Mouse (Mus musculus): ENCODE results near the gene Psen2.

The Psen2 gene

DNA sequence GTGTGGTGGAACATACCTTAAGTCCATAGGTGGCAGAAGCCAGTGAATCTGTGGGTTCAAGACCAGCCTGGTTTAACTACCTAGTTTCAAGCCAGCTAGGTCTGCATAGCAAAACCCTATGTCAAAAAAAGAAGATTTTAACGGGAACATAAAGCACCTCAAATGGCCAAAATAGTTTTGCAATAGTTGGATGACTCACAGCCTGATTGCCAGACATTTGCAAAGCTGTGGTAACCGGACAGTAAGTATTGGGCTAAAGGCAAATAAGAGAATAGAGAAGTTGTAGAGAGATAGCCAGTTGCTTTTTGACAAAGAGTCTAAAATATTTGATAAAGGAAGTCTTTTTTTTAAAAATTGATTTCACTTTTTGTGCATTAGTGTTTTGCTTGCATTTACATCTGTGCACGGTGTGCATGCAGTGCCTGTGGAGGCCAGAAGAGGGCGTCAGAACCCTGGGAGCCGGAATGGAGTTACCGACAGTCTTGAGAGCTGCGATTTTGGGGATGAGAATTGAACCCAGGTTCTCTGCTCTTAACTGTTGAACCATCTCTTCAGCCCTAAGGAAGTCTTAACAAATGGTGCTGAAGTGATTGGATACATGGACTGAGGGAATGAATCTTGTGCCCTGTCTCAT, at the start of gene Psen2:
Psen2 (minus strand) TSS at position 75 of the 634 bp plus-strand sequence.
- DNase-seq (ENCODE audit: low spot score in 2 of 2), result peak; percentile 45 to 79

DNA sequence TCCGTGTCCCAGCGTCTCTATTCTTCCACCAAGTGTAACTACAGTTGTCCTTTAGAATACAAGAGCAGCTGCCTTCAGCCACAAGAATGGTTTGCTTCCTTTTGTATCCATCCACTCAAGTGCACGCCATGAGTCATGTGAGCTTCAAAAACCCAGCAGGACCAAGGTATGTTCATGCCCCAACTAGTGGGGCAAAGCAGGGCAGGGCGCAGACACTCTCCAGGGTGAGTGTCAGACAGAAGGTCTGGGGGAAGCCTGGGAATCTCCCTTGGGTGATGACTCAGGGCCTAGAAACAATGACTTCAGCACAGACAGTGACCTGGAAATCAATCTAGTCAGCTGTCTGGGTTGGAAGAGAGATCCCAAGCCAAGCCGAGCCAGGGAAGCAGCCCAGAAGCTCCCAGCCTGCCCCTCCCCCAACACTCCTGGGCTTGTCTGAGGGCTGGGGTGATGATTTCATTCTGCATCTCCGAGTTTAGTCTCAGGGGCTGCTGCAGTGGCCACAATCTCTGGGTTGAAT, 49.6 kb upstream of the Psen2 start:
- no peak for DNase-seq (ENCODE audit: low spot score in 2 of 2)

DNA sequence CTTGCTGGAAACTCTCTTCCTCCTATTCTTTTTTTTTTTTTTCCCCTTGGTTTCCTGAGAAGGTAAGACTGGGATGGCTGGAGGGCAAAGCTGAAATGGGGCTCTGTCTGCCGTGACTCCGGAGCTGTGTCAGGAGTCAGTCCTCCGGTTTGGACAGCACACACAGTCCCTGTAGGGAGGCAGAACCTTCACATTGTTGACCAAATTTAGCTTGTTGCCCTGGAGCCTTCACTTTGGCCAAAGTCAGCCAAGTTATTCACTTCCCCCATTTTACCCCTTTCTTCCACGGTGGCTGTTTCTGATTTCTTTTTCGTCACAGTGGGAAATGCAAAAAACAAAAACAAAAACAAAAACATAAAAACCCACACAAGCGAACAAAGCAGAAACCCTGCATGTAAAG, 49.0 kb upstream of the Psen2 start:
- no peak for DNase-seq (ENCODE audit: low spot score in 2 of 2)

DNA sequence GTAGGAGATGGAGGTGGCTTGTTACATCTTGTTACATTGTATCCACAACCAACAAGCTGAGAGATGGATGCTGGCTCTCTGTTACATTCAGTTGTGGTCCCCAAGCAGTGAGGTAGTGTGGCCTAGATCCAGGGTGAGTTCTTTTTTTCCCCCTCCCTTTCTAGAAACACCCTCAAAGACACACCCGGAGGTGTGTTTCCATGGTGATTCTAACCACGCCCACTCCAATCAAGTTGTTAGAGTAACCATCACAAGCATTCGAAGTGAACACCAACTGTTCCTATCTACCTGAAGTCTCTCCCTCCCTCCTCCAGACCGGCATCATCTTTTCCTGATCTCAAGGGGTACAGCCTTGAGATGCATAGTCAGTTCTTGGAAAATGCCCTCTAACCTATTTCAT, 45.7 kb upstream of the Psen2 start:
- DNase-seq (ENCODE audit: low spot score in 2 of 2), result no peak

- no peak for DNase-seq (ENCODE audit: low spot score in 2 of 2)
Observed at GRCm38 (mm10) chr1:180307661-180308060, 44.4 kb upstream of the Psen2 start.

DNA sequence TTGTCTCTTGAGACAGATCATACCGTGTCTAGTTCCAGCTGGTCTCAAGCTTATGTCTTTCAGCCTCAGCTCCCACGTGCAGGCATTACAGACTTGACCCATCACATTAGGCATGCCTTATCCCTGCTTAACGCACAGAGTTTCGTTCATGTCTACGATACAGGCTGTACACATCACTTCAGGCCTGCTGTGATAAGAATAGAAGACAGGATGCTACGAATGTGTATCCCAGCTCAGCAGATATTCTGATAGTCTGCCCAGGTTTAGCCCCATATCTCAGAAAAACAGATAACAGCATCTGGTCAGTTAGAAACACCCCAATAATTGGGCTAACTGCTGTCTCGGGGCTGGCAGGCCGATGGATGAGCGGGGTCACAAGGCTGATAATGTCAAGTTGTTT, 43.7 kb upstream of the Psen2 start:
- DNase-seq (ENCODE audit: low spot score in 2 of 2), result no peak

- no peak for DNase-seq (ENCODE audit: low spot score in 2 of 2)
Observed at GRCm38 (mm10) chr1:180303600-180303999, 40.4 kb upstream of the Psen2 start.

DNA sequence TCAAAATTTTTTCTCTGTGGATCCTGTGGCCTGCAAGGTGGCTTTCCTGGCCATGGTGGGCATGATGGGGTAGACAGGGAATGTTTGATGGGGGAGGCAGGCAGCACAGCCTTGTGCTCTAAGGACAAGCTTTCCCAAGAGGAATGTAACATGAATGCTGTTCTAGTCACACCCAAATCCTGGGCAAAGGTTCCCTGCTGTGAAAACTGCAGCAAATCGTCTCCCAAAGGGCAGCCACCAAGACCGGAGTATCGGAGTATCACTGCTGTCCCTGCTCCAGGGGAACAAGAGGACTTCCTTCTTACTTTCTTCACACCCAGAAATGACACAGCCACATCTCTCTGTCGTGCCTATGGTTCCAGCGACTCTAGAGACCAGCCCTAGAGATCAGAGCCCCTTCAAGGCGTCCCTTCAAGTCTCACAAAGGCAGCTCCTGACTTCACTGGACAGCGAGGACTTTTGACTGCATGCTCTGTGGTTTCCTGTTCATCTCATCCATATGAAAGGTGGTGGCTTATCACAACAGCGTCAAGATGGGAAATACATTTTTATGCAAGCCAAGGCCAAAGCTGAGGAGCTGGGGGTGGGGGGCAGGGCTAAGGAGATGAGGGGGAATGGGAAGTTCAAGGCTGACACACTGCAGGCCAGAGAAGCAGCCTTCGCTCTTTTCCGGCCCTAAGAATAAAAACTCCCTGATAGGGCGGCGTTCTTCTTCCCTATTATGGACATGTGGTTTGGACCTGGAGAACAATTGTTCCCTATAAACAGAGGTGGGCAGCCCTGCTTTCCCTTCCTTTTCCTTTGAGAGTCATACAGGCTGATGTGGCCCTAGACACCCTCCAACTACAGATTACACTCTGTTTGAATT, 39.2 kb upstream of the Psen2 start:
- no peak for DNase-seq (ENCODE audit: low spot score in 2 of 2)

DNA sequence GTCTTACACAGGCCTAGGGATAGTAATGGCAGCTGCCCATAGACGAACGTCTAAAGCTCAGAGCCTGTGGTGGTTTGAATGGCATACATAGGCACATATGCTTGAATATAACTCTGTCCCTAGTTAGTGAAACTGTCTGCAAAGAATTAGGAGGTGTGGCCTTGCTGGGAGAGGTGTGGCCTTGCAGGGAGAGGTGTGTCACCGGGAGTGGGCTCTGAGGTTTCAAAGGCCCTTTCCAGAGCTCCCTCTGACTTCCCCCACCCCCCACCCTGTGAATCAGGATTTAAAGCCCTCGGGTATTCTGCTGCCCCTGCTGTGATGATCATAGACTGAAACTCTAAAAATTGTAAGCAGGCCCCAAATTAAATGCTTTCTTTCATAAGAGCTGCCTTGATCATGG, 37.8 kb upstream of the Psen2 start:
- no peak for DNase-seq (ENCODE audit: low spot score in 2 of 2)

- no peak for DNase-seq (ENCODE audit: low spot score in 2 of 2)
Observed at GRCm38 (mm10) chr1:180300292-180300691, 37.1 kb upstream of the Psen2 start.

DNA sequence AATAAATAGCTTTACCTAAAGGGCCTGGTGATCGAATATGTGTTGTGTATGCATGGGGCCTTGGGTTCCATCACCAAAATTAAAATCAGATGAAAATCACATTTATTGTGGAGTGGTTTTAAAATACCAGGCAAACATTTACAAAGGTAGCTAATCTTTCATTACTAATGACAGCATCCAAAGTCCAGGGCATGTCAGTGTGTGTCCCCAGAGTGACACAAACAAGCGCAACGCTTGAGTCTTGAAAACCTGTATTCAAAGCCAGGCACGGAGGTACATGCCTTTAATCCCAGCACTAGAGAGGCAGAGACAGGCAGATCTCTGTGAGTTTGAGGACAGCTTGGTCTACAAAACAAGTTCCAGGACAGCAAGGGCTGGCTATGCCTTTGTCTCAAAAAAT, 36.5 kb upstream of the Psen2 start:
- DNase-seq (ENCODE audit: low spot score in 2 of 2), result no peak

- DNase-seq (ENCODE audit: low spot score in 2 of 2), result no peak
Observed at GRCm38 (mm10) chr1:180296088-180296487, 32.9 kb upstream of the Psen2 start.

- no peak for DNase-seq (ENCODE audit: low spot score in 2 of 2)
Observed at GRCm38 (mm10) chr1:180290358-180290757, 27.1 kb upstream of the Psen2 start.

DNA sequence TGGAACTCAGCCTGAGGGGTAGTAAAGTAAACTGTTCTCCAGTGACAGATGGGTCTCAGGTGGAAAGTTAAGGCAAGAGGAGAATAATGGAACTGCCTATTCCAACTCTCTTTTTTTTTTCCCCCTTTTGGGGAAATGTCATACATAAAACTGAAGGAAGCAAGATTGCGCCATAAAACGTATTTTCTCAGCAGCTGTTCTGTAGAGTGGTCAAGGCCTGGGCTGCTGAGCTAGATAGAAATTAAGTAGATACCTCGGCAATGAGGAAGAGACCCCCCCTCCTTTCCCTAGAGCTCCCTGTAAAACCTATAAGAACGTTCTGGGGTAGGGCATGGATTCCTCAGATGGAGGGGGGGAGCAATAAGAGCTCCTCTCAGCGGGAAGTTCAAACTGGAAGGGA, 26.6 kb upstream of the Psen2 start:
- DNase-seq (ENCODE audit: low spot score in 2 of 2), result no peak

GRCm38 (mm10) chr1:180288872-180289468, 25.7 kb upstream of the Psen2 start:
- no peak for DNase-seq (ENCODE audit: low spot score in 2 of 2)

- no peak for DNase-seq (ENCODE audit: low spot score in 2 of 2)
Observed at GRCm38 (mm10) chr1:180288227-180288626, 25.0 kb upstream of the Psen2 start.

DNA sequence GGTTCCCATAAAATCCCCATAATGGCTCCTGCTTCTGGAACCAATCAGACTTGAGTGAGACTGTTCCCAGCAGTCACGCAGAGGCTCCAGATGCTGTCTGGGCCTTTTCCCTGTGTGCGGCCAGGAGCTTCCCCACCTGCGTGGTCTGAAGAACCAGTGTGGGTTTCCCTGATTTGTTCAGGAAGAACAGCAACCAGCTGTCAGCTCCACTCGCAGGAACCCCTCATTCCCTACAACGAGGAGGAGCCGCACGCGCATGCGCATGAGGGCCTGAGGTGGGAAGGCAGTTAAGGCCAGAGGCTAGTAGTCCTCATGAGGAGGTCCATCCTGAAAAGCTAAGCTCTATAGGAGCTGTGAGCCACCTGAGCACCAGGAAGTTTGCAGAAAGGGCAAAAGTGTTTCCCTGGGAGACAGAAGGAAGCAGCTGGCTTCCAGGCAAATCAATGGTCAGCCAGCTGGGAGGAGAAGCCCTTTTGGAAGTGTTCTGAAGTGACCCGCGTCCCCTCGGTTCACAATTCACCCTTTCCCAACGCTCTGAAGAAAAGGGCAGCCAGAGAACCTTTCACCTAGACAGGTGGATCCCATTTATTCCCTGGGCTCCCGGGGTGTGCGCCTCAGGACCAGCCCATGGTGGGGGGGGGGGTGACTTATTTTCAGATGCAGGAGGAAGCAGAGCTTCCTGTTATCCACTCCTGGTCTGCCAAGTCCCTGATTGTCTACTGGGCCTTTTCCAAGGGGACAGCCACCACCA, 23.0 kb upstream of the Psen2 start:
- DNase-seq (ENCODE audit: low spot score in 2 of 2), result no peak

DNA sequence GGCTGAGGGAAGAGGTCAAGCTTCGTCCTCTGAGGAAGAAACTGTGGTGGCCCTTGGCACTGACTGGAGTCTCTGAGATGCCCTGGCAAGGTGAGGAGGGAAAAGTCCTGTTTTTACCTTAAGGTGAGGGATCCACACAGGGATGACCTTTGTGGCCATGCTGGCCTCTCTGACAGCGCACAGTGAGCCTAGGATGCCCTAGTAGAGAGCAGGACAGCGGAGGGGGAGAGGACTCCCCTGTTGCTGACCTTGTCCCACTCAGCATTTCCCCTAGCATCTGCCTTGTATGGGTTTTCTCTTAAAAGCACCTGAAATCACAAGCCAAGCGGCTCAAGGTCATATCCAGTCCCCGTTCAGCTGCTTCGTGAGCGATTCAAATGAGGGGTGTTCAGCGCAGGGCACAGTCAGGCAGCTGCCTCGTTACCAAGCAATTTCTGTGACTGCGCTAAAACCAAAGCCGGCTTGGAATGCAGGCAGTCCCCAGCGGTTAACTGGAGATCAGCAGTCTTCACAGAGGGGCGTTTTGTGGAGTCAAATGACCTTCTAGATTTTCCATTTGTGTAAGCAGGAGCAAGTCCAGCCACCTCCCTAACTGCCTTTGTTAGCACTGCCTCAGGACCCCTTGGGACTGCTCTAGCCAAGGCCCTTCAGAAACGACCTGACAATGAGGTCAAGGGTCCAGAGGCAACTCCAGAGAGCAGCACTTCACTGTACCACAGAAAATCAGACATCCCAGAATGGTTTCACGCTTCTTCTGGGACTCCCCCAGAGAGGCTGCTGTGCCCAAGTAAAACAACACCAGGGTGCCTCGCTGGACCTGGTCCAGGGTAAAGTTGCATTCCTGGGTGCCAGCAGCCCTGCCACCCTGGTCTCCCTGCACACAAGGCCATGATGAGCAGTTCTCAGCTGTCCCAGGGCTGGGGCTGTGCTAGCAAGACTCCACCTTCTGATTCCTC, 20.9 kb upstream of the Psen2 start:
- no peak for DNase-seq (ENCODE audit: low spot score in 2 of 2)

GRCm38 (mm10) chr1:180282581-180282980, 19.3 kb upstream of the Psen2 start:
- no peak for DNase-seq (ENCODE audit: low spot score in 2 of 2)

DNA sequence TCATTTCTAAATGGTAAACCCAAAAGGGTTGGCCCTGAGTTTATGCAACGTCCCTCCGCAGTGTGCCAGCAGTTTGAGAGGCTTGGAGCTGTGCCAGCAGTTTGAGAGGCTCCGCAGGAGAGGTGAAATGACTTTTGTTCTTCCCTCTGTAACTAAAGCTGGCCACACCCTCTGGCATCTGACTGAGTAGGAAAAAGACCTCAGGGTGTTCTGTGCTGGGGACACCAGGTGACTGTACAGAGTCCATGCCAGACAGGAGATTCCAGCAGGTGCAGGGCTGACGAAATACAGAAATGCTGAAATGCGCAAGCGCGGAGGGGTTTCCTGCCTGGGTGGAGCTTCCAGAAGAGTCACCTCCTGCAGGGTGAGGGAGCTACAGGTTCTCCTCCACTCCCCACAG, 16.4 kb upstream of the Psen2 start:
- DNase-seq (ENCODE audit: low spot score in 2 of 2), result peak; percentile 50 to 73

DNA sequence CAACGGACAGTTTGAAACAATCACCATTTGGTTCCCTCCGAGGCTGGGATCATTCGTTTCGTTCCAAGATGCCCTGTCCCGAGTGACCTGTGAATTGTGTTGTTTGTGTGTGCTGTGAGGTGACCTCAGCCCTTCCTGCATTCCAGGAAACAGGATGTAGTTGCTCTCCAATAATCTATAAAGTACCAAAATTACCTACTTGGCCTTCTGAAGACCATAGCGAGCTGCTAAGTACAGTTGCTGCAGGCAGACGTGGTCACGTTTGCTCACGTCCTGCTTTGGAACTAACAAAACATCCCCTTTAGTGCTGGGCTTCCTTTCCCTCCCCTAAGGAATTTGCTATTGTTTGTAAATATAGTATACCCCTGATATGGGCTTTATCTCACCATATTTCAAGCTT, 14.3 kb upstream of the Psen2 start:
- no peak for DNase-seq (ENCODE audit: low spot score in 2 of 2)
